Mouse (Mus musculus) CH12.LX (cell line): ENCODE measurements at regions not wholly inside any gene's neighbourhood (a gene's known extent, or its start where the extent isn't known, plus 50 kb on each side); places are given as distances from the start of the nearest gene placed in this dataset.

Experiments used
- DNase-seq: peaks from one replicate; pipeline ENCODE4 v3.0.0-alpha.2; 2013; ENCODE audit errors: extremely low read depth
- H3K27ac ChIP-seq: 2 replicates; pipeline ENCODE4 v1.5.1; 2012; ENCODE audit warnings: low read depth, mild to moderate bottlenecking, control low read depth, moderate library complexity; ENCODE audit not compliant: insufficient read depth
- H3K27me3 ChIP-seq: replicated peaks from 2 replicates; pipeline ENCODE3; 2012; ENCODE audit warnings: inconsistent platforms
- H3K36me3 ChIP-seq, 2 experiments: replicated peaks in 1 of 2; 2 replicates each; pipeline versions ENCODE3 to v1.6.1; 2012; ENCODE audit warnings: inconsistent platforms in 1 of 2, low read length in 1 of 2, mild to moderate bottlenecking in 1 of 2, mixed read lengths in 1 of 2, moderate library complexity in 1 of 2; ENCODE audit not compliant: control insufficient read depth in 1 of 2, insufficient read depth in 1 of 2
- H3K4me1 ChIP-seq, 2 experiments: 2 replicates each; pipeline ENCODE4 v1.6.1; 2012; ENCODE audit warnings: inconsistent platforms in 1 of 2, moderate library complexity in 1 of 2; ENCODE audit not compliant: insufficient read depth in 2 of 2, control insufficient read depth in 1 of 2
- H3K4me2 ChIP-seq: 2 replicates; pipeline ENCODE4 v1.6.1; 2012; ENCODE audit warnings: low read depth, mild to moderate bottlenecking, control low read depth; ENCODE audit not compliant: poor library complexity, insufficient read depth, severe bottlenecking
- H3K4me3 ChIP-seq, 3 experiments: fragments of 150-350 bp in 1 of 3; sonication (generic) in 1 of 3; replicated peaks in 1 of 3; 2 replicates each; pipeline versions ENCODE3 to v1.5.1; 2011 to 2012; ENCODE audit warnings: low read depth in 2 of 3, low read length in 2 of 3, mild to moderate bottlenecking in 2 of 3, moderate library complexity in 2 of 3, control low read depth in 1 of 3, improper control_type of control experiment in 1 of 3, inconsistent platforms in 1 of 3, mixed read lengths in 1 of 3; ENCODE audit not compliant: poor library complexity in 1 of 3
- H3K79me2 ChIP-seq: replicated peaks from 2 replicates; pipeline ENCODE4 v1.6.1; 2012; ENCODE audit warnings: mild to moderate bottlenecking, moderate library complexity; ENCODE audit not compliant: control insufficient read depth, poor library complexity, insufficient read depth, severe bottlenecking; ENCODE audit errors: extremely low read depth
- H3K9ac ChIP-seq: 2 replicates; pipeline ENCODE4 v1.6.1; 2012; ENCODE audit warnings: low read depth, mild to moderate bottlenecking, control low read depth, moderate library complexity; ENCODE audit not compliant: insufficient read depth
- H3K9me3 ChIP-seq: replicated peaks from 2 replicates; pipeline ENCODE3; 2012; ENCODE audit warnings: low read length, inconsistent platforms, mixed read lengths
- BHLHE40 ChIP-seq: IDR thresholded peaks from 2 replicates; pipeline ENCODE4 v1.6.1; 2011; ENCODE audit warnings: mild to moderate bottlenecking, low read depth, low read length, improper control_type of control experiment
- CHD2 ChIP-seq: IDR thresholded peaks from 2 replicates; pipeline ENCODE4 v1.6.1; 2011; ENCODE audit warnings: low read length, improper control_type of control experiment
- E2F4 ChIP-seq: IDR thresholded peaks from 2 replicates; pipeline ENCODE4 v1.6.1; 2011; ENCODE audit warnings: low read depth, low read length, improper control_type of control experiment; ENCODE audit not compliant: insufficient replicate concordance
- EP300 ChIP-seq: IDR thresholded peaks from 2 replicates; pipeline ENCODE4 v1.6.1; 2011; ENCODE audit warnings: low read length, improper control_type of control experiment
- ETS1 ChIP-seq: conservative IDR thresholded peaks from 2 replicates; pipeline ENCODE4 v1.6.1; 2012; ENCODE audit warnings: low read depth, mild to moderate bottlenecking, inconsistent platforms, low read length, improper control_type of control experiment, moderate library complexity
- GABPA ChIP-seq: IDR thresholded peaks from 2 replicates; pipeline ENCODE4 v1.6.1; 2012; ENCODE audit warnings: low read depth, low read length, improper control_type of control experiment, inconsistent platforms; ENCODE audit not compliant: insufficient replicate concordance
- HCFC1 ChIP-seq: IDR thresholded peaks from 2 replicates; pipeline ENCODE4 v1.6.1; 2012; ENCODE audit warnings: low read depth, mild to moderate bottlenecking, inconsistent platforms, low read length, improper control_type of control experiment
- JUN ChIP-seq: IDR thresholded peaks from 2 replicates; pipeline ENCODE4 v1.6.1; 2011; ENCODE audit warnings: low read depth, mild to moderate bottlenecking, low read length, improper control_type of control experiment, moderate library complexity; ENCODE audit not compliant: insufficient read depth
- JUND ChIP-seq: conservative IDR thresholded peaks from 2 replicates; pipeline ENCODE4 v1.6.1; 2011; ENCODE audit warnings: low read depth, low read length, improper control_type of control experiment
- MAX ChIP-seq: IDR thresholded peaks from 2 replicates; pipeline ENCODE4 v1.6.1; 2011; ENCODE audit warnings: low read length, improper control_type of control experiment
- MAZ ChIP-seq: IDR thresholded peaks from 2 replicates; pipeline ENCODE4 v1.6.1; 2012; ENCODE audit warnings: low read depth, mild to moderate bottlenecking, inconsistent platforms, low read length, improper control_type of control experiment, moderate library complexity
- MEF2A ChIP-seq: IDR thresholded peaks from 2 replicates; pipeline ENCODE4 v1.6.1; 2014; ENCODE audit warnings: low read depth, mild to moderate bottlenecking, inconsistent platforms, low read length, improper control_type of control experiment, borderline replicate concordance
- NELFE ChIP-seq: IDR thresholded peaks from 2 replicates; pipeline ENCODE4 v1.6.1; 2011; ENCODE audit warnings: low read depth, low read length, improper control_type of control experiment
- NRF1 ChIP-seq: IDR thresholded peaks from 2 replicates; pipeline ENCODE4 v1.6.1; 2014; ENCODE audit warnings: low read depth, mild to moderate bottlenecking, inconsistent platforms, low read length, improper control_type of control experiment, moderate library complexity
- PAX5 ChIP-seq: IDR thresholded peaks from 2 replicates; pipeline ENCODE4 v1.6.1; 2012; ENCODE audit warnings: low read length, inconsistent platforms, mixed read lengths
- POLR2A ChIP-seq: IDR thresholded peaks from 2 replicates; pipeline ENCODE4 v1.6.1; 2011; ENCODE audit warnings: low read depth, mild to moderate bottlenecking, improper control_type of control experiment, low read length
- SMC3 ChIP-seq: IDR thresholded peaks from 2 replicates; pipeline ENCODE4 v1.6.1; 2011; ENCODE audit warnings: low read depth, low read length, improper control_type of control experiment
- TBP ChIP-seq: conservative IDR thresholded peaks from 2 replicates; pipeline ENCODE4 v1.6.1; 2011; ENCODE audit warnings: low read depth, low read length, improper control_type of control experiment
- USF1 ChIP-seq: IDR thresholded peaks from 2 replicates; pipeline ENCODE4 v1.6.1; 2014; ENCODE audit warnings: low read depth, mild to moderate bottlenecking, inconsistent platforms, low read length, improper control_type of control experiment
- ZC3H11A ChIP-seq: IDR thresholded peaks from 2 replicates; pipeline ENCODE4 v1.6.1; 2012; ENCODE audit warnings: low read depth, mild to moderate bottlenecking, inconsistent platforms, low read length, improper control_type of control experiment
- ZKSCAN1 ChIP-seq: IDR thresholded peaks from 2 replicates; pipeline ENCODE4 v1.6.1; 2012; ENCODE audit warnings: low read depth, inconsistent platforms, low read length, improper control_type of control experiment, borderline replicate concordance
- ZMIZ1 ChIP-seq: IDR thresholded peaks from 2 replicates; pipeline ENCODE4 v1.6.1; 2012; ENCODE audit warnings: low read depth, mild to moderate bottlenecking, inconsistent platforms, low read length, improper control_type of control experiment
- ZNF384 ChIP-seq: IDR thresholded peaks from 2 replicates; pipeline ENCODE4 v1.6.1; 2012; ENCODE audit warnings: low read depth, low read length, improper control_type of control experiment, inconsistent platforms
- dilution Hi-C: fragments of 300-500 bp; cut with MboI; formaldehyde crosslinking; loops from 2 replicates; pipeline ENCODE4 v1.14.3; 2020; ENCODE audit warnings: low sequenced_read_pairs; ENCODE audit not compliant: extremely low pct_unique_long_range_greater_than_20kb, extremely low pct_ligation_motif_present
- in situ Hi-C: fragments of 300-500 bp; cut with MboI; formaldehyde crosslinking; loops from 3 replicates; pipeline ENCODE4 v1.14.3; 2019; ENCODE audit warnings: low sequenced_read_pairs, low pct_ligation_motif_present, low pct_unique_long_range_greater_than_20kb, mixed read lengths

DNA sequence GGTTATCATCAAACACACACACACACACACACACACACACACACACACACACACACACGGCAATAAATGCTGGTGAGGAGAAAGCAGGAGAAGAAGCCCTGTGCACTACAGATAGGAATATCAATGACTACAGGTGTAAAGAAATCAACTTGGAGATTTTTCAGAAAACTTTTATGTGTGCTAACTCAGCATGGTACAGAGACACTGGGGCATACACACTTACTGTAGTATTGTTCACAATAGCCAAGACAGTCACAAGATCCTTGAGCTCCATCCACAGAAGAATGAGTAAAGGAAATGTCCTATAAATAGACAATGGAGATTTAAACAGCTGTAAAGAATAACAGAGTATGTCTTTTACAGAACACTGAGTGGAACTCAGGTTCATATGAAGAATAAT lies 182.4 kb downstream of the Tm2d1 start:
- Histone ChIP-seq H3K27me3 (no peaks in the 10 kb centered on the region), H3K36me3 (no peaks in the 10 kb centered on the region), H3K4me1 (no peaks in the 10 kb centered on the region), H3K9ac (no peak overlapping the region), H3K27ac (no peak overlapping the region), H3K4me3 (no peak overlapping the region), H3K79me2 (no peaks in the 10 kb centered on the region), H3K9me3 (peaks cover 38% of the 10 kb centered on the region), H3K4me2 (no peak overlapping the region)
- dilution Hi-C loops: no loop called here
- in situ Hi-C loops: no loop called here
- TF ChIP-seq MAX: no peak
- no peak for TF ChIP-seq SMC3
- no peak for TF ChIP-seq TBP
- TF ChIP-seq EP300: no peak
- no peak for TF ChIP-seq ZC3H11A
- TF ChIP-seq ETS1: no peak
- no peak for TF ChIP-seq NELFE
- TF ChIP-seq ZNF384: no peak
- no peak for TF ChIP-seq CHD2
- no peak for TF ChIP-seq HCFC1
- no peak for TF ChIP-seq USF1
- TF ChIP-seq PAX5: no peak
- no peak for DNase-seq

DNA sequence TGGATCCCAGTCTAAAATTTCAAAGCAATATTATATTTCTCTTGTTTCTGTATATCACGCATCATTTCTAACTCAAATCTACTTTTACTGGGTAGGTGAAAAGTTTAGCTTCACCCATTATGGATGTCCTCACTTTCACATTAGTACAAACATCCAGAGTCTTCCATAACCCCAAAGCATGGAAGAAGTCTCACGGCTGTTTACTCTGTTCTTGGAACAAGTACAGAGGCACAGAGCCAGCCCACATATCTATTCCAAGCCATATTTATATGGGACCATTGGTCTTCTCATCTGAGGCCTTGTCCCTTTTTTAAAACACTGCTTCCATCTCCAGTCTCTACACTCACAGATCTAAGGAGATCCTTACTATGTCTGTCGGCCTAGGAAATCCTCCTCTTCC lies 192.8 kb downstream of the Tm2d1 start:
- no peak overlapping the region for H3K4me2 ChIP-seq
- no peak overlapping the region for H3K4me3 ChIP-seq
- no peak overlapping the region for H3K9ac ChIP-seq
- H3K4me1 ChIP-seq: no peaks in the 10 kb centered on the region
- H3K36me3 ChIP-seq: no peaks in the 10 kb centered on the region
- H3K9me3 ChIP-seq: peaks cover 66% of the 10 kb centered on the region
- no peaks in the 10 kb centered on the region for H3K27me3 ChIP-seq
- in situ Hi-C loops (no loop called here), dilution Hi-C loops (no loop called here)
- DNase-seq: no peak
- TF ChIP-seq PAX5 (no peak), ZMIZ1 (no peak), JUND (no peak), TBP (no peak), CHD2 (no peak), JUN (no peak), ZKSCAN1 (no peak), MAZ (no peak), GABPA (no peak), HCFC1 (no peak), MEF2A (no peak), E2F4 (no peak), BHLHE40 (no peak), USF1 (no peak), POLR2A (no peak), NRF1 (no peak)
- no peaks in the 10 kb centered on the region for H3K79me2 ChIP-seq
- no peak overlapping the region for H3K27ac ChIP-seq
